Mouse (Mus musculus): ENCODE results near the gene St3gal2. TPM values are rescaled to one million over a fixed set of nuclear protein-coding genes. Genes with fewer than 3 reads are reported as not detected.

St3gal2 gene
- polyA plus RNA-seq, 1 experiment: 39.7 TPM

GRCm38 (mm10) chr8:110897495-110897894 lies 22.2 kb upstream of the St3gal2 start:
- no peaks in the 10 kb centered on the region for H3K79me2 ChIP-seq (ENCODE audit: control insufficient read depth, insufficient read depth)
- no peak overlapping the region for H3K4me3 ChIP-seq
- no peaks in the 10 kb centered on the region for H3K27me3 ChIP-seq (ENCODE audit: control insufficient read depth, insufficient read depth, insufficient read length)
- no peaks in the 10 kb centered on the region for H3K36me3 ChIP-seq (ENCODE audit: control insufficient read depth, insufficient read depth)
- H3ac ChIP-seq (ENCODE audit: control insufficient read depth, insufficient read length): no peak overlapping the region
- TF ChIP-seq MAX (IDR thresholded peaks at IDR 0.05; ENCODE audit: low read depth) (no peak), MYOG (IDR thresholded peaks at IDR 0.05; ENCODE audit: control insufficient read depth in 1 of 3, insufficient read depth in 1 of 3, insufficient read length in 2 of 3, low read depth in 2 of 3) (no peak), SRF (IDR thresholded peaks at IDR 0.05; ENCODE audit: control insufficient read depth, insufficient read length, low read depth) (no peak), TCF3 (IDR thresholded peaks at IDR 0.05; ENCODE audit: insufficient read length, low read depth) (no peak)
- no peak overlapping the region for H3K4me2 ChIP-seq (ENCODE audit: low read depth)

- no peak for TF ChIP-seq TCF12 (IDR thresholded peaks at IDR 0.05; ENCODE audit: insufficient read depth, poor library complexity, severe bottlenecking)
- no peak for TF ChIP-seq POLR2AphosphoS2 (IDR thresholded peaks at IDR 0.05; ENCODE audit: insufficient read length, low read depth)
- TF ChIP-seq E2F4 (IDR thresholded peaks at IDR 0.05; ENCODE audit: insufficient read depth): no peak
- no peak for TF ChIP-seq REST (IDR thresholded peaks at IDR 0.05; ENCODE audit: insufficient read depth, insufficient read length)
- TF ChIP-seq TCF3 (IDR thresholded peaks at IDR 0.05; ENCODE audit: insufficient read length, low read depth): no peak
- TF ChIP-seq MAX (IDR thresholded peaks at IDR 0.05; ENCODE audit: low read depth): no peak
- TF ChIP-seq SRF (IDR thresholded peaks at IDR 0.05; ENCODE audit: control insufficient read depth, insufficient read length, low read depth): no peak
- no peak for TF ChIP-seq MYOD1 (IDR thresholded peaks at IDR 0.05; ENCODE audit: control insufficient read depth in 1 of 3, insufficient read length in 2 of 3, low read depth in 2 of 3)
- no peak for TF ChIP-seq MYOG (IDR thresholded peaks at IDR 0.05; ENCODE audit: control insufficient read depth in 1 of 3, insufficient read depth in 1 of 3, insufficient read length in 2 of 3, low read depth in 2 of 3)
- TF ChIP-seq POLR2A (IDR thresholded peaks at IDR 0.05; ENCODE audit: insufficient read length, low read depth): no peak
- no peak for TF ChIP-seq USF1 (IDR thresholded peaks at IDR 0.05; ENCODE audit: low read depth)
- TF ChIP-seq CEBPB (IDR thresholded peaks at IDR 0.05; ENCODE audit: insufficient read depth, poor library complexity, severe bottlenecking): no peak
- H3K4me2 ChIP-seq (ENCODE audit: low read depth): no peak overlapping the region
- H3K27me3 ChIP-seq (ENCODE audit: control insufficient read depth, insufficient read depth, insufficient read length): no peaks in the 10 kb centered on the region
- no peak overlapping the region for H3ac ChIP-seq (ENCODE audit: control insufficient read depth, insufficient read length)
- H3K4me3 ChIP-seq: no peak overlapping the region
- H3K79me2 ChIP-seq (ENCODE audit: control insufficient read depth, insufficient read depth): no peaks in the 10 kb centered on the region
- H3K36me3 ChIP-seq (ENCODE audit: control insufficient read depth, insufficient read depth): no peaks in the 10 kb centered on the region
Observed at GRCm38 (mm10) chr8:110901056-110901455, 18.7 kb upstream of the St3gal2 start.

DNA sequence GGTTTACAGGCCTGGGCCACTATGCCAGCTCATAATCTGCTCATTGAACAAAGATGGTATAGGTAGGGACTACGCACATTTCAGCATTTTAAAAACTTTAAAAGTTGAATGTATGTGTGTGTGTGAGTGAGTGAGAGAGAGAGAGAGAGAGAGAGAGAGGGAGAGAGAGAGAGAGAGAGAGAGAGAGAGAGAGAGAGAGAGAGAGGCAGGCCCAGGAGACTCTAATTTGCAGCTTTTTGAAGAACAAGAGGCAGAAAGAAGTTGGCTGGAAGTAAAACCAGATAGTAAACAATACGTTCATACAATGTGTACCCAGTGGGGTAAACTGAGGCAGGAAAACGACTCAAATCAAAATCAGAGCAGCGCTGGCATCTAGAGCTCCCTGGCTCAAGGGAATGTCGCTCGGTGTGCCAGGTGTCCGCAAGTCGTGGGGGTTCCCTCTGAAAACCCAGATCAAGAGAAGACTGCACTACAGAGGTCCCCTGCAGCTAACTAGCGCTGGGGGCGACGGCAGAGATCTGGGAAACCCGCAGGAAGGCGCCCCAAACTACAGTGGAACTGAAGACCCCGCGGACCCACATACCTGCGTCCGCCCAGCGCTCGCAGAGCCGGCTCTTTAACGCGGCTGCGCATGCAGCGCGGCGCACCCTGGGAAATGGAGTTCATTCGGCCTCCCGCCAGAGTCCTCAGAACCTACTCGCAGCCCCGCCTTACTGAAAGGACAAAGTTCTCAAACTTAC lies 17.7 kb upstream of the St3gal2 start, which contains the start of gene Fuk:
Gene Fuk, minus strand, starts transcription at position 650 of the 740 bp plus-strand sequence.
- Histone ChIP-seq H3K79me2 (ENCODE audit: control insufficient read depth, insufficient read depth) (no peaks in the 10 kb centered on the region), H3K27me3 (ENCODE audit: control insufficient read depth, insufficient read depth, insufficient read length) (no peaks in the 10 kb centered on the region), H3K4me3 (peak within 1 kb of the TSS; percentile 48), H3K36me3 (ENCODE audit: control insufficient read depth, insufficient read depth) (no peaks in the 10 kb centered on the region), H3ac (ENCODE audit: control insufficient read depth, insufficient read length) (no peak within 1 kb of the TSS), H3K4me2 (ENCODE audit: low read depth) (peak within 1 kb of the TSS; percentile 67)
- TF ChIP-seq MYOG (IDR thresholded peaks at IDR 0.05; ENCODE audit: control insufficient read depth in 1 of 3, insufficient read depth in 1 of 3, insufficient read length in 2 of 3, low read depth in 2 of 3) (no peak), TCF3 (IDR thresholded peaks at IDR 0.05; ENCODE audit: insufficient read length, low read depth) (no peak), MYOD1 (IDR thresholded peaks at IDR 0.05; ENCODE audit: control insufficient read depth in 1 of 3, insufficient read length in 2 of 3, low read depth in 2 of 3) (no peak), REST (IDR thresholded peaks at IDR 0.05; ENCODE audit: insufficient read depth, insufficient read length) (no peak), POLR2A (IDR thresholded peaks at IDR 0.05; ENCODE audit: insufficient read length, low read depth) (peak; percentile 58)

GRCm38 (mm10) chr8:110902579-110902965 lies 17.1 kb upstream of the St3gal2 start:
- Histone ChIP-seq H3K4me3 (peak overlapping the region; percentile 48), H3ac (ENCODE audit: control insufficient read depth, insufficient read length) (no peak overlapping the region), H3K4me2 (ENCODE audit: low read depth) (peak overlapping the region; percentile 67), H3K27me3 (ENCODE audit: control insufficient read depth, insufficient read depth, insufficient read length) (no peaks in the 10 kb centered on the region), H3K79me2 (ENCODE audit: control insufficient read depth, insufficient read depth) (no peaks in the 10 kb centered on the region), H3K36me3 (ENCODE audit: control insufficient read depth, insufficient read depth) (no peaks in the 10 kb centered on the region)
- TF ChIP-seq SRF (IDR thresholded peaks at IDR 0.05; ENCODE audit: control insufficient read depth, insufficient read length, low read depth): no peak

DNA sequence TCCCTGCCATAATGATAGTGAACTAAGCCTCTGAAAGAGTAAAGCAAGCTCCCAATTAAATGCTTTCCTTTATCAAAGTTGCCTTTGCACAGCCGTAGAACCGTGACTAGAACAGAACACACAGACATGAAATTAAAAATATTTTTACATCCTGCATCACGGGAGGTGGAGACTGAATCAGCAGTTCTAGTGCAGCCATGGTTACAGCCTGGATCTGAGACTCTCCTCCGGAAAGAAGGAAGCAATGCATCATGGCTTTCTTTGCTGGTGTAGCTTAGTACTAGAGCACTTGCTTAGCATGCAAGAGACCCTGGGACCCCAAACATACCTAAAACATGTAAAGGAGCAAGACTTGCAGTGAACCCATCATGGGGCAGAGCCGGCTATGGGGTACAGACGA lies 14.3 kb upstream of the St3gal2 start:
- no peak overlapping the region for H3K4me2 ChIP-seq (ENCODE audit: low read depth)
- H3K27me3 ChIP-seq (ENCODE audit: control insufficient read depth, insufficient read depth, insufficient read length): no peaks in the 10 kb centered on the region
- no peak for TF ChIP-seq MAX (IDR thresholded peaks at IDR 0.05; ENCODE audit: low read depth)
- TF ChIP-seq E2F4 (IDR thresholded peaks at IDR 0.05; ENCODE audit: insufficient read depth): no peak
- TF ChIP-seq POLR2A (IDR thresholded peaks at IDR 0.05; ENCODE audit: insufficient read length, low read depth): no peak
- TF ChIP-seq TCF12 (IDR thresholded peaks at IDR 0.05; ENCODE audit: insufficient read depth, poor library complexity, severe bottlenecking): no peak
- no peak for TF ChIP-seq MYOG (IDR thresholded peaks at IDR 0.05; ENCODE audit: control insufficient read depth in 1 of 3, insufficient read depth in 1 of 3, insufficient read length in 2 of 3, low read depth in 2 of 3)
- no peak for TF ChIP-seq REST (IDR thresholded peaks at IDR 0.05; ENCODE audit: insufficient read depth, insufficient read length)
- no peak for TF ChIP-seq MYOD1 (IDR thresholded peaks at IDR 0.05; ENCODE audit: control insufficient read depth in 1 of 3, insufficient read length in 2 of 3, low read depth in 2 of 3)
- no peak for TF ChIP-seq POLR2AphosphoS2 (IDR thresholded peaks at IDR 0.05; ENCODE audit: insufficient read length, low read depth)
- TF ChIP-seq CEBPB (IDR thresholded peaks at IDR 0.05; ENCODE audit: insufficient read depth, poor library complexity, severe bottlenecking): no peak
- TF ChIP-seq SRF (IDR thresholded peaks at IDR 0.05; ENCODE audit: control insufficient read depth, insufficient read length, low read depth): no peak
- TF ChIP-seq TCF3 (IDR thresholded peaks at IDR 0.05; ENCODE audit: insufficient read length, low read depth): no peak
- H3ac ChIP-seq (ENCODE audit: control insufficient read depth, insufficient read length): no peak overlapping the region
- no peak overlapping the region for H3K4me3 ChIP-seq
- H3K79me2 ChIP-seq (ENCODE audit: control insufficient read depth, insufficient read depth): no peaks in the 10 kb centered on the region
- no peaks in the 10 kb centered on the region for H3K36me3 ChIP-seq (ENCODE audit: control insufficient read depth, insufficient read depth)

Measured in myocyte (in vitro differentiated cells).